Mouse (Mus musculus) regulatory T cell (primary cell): Measurements from ENCODE around the gene Luc7l3.

Source experiments
- in situ Hi-C: fragments of 300-600 bp; cut with MboI, MseI; formaldehyde crosslinking; loops from one replicate; pipeline ENCODE4 v1.15.1; 2025; ENCODE audit warnings: high pct_unique_total_duplicates

Gene Luc7l3

DNA sequence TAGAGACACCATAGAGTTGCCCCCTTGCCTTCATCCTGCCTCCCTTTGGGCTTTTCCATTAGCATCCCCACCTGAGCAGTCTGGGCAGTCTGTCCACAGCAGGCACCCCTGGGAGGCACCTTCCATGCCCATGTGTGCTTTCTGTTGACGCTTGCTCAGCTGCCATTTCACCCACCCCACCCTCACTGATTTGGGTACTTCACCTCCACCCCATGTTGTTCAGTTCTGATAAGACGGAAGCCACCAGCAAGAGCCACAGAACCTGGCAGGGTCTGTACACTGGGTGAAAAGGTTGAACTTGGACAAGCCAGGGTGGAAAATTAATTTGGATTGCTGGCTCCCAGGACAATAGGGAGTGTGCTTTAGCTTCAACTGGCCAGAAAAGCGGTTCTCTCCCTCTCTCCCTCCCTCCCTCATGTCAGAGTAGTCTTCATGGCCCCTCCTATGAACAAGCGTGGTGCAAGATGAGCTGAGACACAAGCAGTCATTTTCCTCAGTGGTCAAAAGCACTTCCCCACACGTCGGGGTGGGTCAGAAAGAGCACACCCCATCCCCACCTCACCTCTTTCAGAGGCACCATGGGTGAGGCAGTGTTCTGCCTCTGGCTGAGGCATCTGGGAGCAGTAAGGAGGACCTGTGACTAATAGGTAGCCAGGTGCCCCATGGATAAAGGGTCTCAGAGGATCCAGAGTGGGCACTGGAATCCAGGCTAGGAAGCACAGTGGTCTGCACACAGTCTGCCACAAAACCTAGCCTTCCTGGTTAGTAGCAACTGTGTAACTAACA is 60.0 kb downstream of the Luc7l3 start:
- in situ Hi-C loops = no loop called here

DNA sequence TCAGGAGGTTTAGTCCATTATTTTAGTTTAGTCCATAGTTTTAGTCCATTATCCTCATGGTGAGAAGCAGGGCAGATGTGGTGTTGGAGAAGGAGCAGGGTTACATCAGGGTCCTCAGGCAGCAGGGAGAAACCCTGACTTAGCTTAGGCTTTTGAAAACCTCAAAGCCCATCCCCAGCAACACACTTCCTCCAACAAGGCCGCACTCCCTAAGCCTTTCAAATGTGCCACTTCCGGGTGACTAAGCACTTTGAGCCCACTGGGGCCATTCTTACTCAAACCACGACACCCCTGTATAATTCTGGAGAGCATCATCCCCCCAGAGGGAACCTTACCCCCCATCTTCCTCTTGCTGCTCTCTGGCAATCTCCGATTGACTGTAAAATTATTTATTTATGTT is 62.0 kb downstream of the Luc7l3 start:
- in situ Hi-C loops = no loop called here

DNA sequence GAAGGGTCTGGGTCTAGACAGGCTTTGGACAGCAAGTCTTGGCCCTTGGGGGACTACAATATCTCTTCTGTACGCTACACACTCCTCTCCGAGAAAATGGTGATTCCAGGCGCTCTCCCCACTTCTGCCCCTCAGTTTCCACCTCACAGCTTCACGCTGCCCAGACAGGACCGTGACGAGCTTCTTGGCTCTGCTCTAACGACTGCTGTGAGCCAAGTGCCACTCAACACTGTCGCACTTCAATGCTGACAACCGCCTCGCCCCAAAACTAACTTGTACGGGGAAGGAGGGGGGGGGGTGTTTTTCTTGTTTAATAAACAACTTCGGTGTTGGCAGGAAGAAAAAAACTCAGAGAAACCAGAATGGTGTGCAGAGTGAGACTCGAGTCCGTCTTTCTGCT is 63.8 kb downstream of the Luc7l3 start:
- in situ Hi-C loops = no loop called here

DNA sequence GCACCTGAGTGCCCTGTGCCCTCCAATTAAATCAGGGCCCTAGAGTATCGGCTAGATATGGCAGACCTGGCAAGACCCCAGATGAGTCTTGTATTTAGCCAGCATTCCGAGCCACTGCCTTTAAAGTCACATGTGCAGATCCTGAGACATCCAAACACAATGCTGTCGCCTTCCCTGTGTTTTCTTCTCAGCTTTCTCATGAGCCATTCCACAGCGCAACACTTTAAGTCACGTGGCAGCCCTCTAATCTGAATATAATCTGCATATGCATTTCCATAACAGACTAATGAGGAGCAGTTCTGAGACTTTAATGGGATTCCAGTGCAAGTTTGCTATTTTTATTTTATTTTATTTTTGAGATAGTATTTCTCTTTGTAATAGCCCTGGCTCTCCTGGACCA is 66.1 kb downstream of the Luc7l3 start:
- in situ Hi-C loops = no loop called here

DNA sequence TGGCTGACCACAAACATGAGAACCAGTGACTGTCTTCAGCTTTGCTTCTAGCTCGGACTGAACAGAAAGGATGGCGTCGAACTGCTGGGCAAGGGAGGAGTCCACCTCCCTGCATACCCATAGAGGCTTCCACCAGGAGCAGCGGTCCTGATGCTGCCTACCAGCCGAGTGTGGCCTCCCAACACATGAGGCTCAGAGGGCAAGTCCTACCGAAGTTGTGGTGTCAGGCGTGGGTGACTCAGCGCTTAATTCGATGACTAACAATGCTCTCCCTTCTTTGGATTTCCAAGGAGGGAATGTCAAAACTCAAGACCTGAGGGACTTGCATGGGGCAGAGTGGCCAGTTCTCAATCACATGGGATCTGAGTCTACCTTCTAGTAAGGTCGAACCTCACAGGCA is 68.1 kb downstream of the Luc7l3 start:
- in situ Hi-C loops = no loop called here

DNA sequence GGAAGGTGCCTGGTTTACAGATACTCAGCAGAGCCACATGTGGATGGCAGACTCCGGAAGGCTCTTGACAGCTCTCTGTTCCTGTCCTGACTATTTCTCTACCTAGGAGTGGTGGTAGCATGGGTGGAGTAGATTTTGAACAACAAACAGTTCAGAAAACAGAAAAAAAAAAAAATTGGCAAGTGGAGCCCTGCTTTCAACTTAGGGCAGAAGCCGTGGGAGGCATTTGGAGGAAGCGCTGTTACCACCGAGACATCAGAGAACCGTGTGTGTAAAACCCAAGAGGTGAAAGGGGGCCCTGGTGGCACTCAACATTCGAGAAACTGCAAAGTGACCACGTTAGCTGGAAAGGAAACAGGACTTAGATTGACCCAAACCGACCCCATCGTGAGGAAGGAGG is 68.6 kb downstream of the Luc7l3 start:
- in situ Hi-C loops = no loop called here

DNA sequence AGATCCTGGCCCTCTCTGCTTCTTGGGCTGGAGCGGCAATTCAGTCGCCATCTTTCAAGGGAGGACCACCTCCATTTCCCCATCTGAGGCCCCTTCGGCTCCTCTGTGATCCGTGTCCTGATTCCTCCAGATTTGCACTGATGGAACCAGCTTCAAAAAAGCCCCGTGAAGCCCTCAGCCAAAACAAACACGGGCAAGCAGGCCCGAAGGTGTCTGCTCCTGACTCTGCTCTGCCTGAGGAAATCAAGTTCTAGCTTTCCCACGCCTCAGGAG is 75.1 kb downstream of the Luc7l3 start:
- in situ Hi-C loops = no loop called here

DNA sequence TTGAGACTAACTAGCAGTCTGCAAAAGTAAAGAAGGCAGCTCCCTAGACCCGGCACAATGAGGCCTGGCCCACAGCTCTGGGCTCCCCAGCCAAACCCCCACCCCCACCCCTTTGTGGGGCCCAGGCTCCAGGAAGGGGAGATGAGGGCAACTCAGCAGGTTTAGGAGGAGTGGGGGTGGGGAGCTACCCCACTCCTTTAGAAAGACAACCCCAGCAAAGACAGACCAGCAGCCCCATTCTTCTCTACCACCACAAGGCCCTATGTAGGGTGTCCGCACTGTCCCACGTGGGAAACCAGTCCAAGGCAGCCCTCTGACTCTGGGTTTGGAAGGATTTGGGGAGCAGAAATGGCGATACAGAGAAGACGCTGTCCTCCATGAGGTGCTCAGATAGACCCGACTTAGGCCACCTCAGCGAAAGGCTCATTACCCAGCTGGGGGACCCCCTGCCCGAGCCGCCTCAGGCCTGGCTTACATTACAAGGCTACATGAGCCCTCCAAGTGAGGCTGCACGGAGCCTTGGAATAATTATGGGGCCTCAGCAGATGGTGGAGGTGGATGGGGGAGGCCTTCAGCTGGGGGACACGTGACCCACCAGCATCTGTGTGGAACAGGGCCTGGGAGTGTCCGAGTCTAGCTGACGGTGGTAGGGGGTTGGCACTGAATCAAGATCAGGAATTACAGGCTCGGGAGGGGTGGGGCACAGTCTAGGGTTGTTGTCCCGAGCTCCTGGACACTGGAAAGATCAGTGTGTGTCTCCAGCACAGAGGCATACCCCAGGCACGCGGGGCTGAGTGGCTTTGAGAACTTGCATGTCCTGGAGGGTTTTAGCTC is 75.6 kb downstream of the Luc7l3 start, which contains the start of gene Wfikkn2:
Gene Wfikkn2, minus strand, starts transcription at position 51 of the 834 bp plus-strand sequence.
- in situ Hi-C loops = no loop called here

DNA sequence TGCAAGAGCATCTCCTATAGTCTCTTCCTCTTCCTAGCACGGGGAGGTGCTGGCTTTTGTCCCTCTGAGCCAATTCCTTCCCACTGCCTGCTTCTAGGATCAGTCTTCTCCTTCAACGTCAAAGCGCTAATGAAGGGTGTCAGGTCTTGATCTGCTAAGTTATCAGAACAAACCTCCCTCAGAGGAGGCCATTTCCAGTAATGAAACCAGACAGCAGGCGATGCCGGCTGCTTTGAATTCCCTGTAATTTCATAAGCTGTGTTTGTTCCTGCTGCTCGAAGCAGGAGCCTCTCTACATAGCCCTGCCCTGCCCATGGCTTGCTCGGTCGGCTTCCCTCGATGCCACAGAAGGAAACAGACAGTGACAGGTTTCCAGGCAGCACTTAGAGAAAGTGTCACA is 77.4 kb downstream of the Luc7l3 start:
- in situ Hi-C loops = no loop called here

DNA sequence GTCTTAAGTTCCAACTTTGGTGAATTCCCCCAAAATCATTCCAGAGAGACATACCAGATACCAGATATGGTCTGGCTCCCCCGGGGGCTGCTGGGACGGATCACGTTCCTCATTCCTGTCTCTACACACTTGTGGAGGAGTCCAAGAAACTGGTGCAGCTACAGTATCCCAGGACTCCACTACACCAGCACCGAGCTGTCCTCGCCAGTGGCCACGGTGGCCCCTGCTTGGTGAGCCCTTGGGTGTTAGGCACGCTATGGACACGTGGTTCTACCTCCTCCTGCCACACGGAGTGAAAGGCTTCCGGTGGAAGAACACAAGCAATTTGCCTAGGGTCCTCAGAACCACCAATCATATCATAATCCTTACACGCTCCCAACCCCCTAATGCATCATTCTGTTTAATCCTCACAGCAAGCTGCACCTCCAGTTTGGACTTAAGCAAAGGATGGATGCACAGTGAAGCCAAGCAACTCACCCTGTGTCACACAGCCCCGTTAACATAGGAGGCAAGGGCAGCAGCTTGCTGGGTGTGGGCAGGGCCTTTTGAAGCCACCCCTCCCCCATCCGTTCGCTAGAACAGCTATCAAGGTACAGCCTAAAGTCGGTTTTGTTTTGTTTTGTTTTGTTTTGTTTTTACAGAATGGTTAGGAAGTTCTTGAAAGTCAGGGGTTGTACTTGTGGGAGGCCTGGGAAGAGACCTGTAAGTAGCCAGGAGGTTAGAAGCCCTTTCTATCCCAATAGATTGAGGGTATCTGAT is 78.2 kb downstream of the Luc7l3 start:
- in situ Hi-C loops = no loop called here

DNA sequence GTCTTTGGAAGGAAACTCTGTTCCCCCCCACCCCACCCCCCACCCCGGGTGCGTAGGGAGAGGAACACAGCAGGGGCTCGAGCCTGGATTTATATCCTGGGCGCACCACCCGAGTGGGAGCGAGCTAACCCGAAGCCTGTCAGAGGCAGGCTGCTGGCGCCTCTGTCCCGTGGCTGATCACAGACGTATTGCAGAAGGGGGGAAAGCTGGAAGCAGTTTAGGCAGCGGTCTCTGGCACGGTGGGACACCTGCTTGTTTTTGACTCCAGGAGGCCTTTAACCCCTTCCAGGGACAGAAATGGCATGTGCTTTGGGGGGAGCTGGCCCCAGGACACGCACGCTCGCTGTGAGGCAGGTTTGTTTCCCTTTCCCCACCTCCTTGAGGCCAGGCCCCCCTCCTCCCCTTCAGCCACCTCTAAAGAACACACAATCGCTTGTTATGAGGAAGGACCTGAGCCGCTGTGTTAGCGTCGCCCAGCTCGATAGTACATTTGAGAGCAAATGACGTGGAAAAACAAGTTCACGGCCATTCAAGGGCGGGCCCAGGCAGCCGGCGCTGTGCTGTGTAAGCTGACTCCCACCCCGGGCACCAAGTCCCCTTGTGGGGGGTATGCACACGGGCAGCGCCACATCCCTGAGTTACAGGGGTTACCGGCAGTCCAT is 78.9 kb downstream of the Luc7l3 start:
- in situ Hi-C loops = no loop called here

DNA sequence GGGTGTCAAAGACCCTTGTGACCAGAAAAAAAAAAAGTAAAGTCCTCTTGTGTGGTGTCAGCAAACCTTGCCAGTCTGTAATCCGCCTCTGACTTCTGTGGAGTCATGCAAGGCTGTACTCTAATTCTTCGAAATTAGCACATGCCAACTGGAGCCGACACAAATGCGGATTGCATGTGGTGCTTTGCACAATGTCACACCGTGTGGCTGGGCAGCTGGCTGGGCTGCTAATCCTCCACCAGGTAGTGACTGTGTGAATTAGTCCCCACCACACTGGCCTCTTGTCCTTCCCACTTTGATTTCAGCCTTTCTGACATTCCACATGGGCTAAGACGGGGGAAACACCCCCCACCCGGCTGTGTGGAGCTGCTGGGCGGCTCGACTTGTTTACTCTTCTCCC is 82.1 kb downstream of the Luc7l3 start:
- in situ Hi-C loops = no loop called here

DNA sequence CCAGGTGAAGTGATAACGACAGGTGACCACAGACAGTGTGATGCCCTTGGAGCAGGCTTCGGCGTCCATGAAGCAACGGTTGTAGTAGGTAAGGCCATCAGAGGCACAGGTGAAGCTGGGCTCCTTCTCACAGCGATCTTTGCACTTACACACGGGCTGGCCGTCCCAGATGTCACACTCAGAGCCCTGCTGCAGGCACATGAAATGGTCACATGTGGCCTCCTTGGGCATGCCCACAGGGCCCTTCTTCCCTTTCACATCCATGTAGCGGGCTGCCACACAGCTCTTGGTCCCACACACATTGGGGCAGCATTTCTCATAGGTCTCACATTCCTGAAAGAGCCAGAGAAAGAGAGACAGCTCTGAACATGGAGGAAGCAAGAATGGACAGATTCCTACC is 83.0 kb downstream of the Luc7l3 start:
- in situ Hi-C loops = no loop called here
